8 mouse cellular contexts compared by ENCODE assay signal in the genomic region with DNA sequence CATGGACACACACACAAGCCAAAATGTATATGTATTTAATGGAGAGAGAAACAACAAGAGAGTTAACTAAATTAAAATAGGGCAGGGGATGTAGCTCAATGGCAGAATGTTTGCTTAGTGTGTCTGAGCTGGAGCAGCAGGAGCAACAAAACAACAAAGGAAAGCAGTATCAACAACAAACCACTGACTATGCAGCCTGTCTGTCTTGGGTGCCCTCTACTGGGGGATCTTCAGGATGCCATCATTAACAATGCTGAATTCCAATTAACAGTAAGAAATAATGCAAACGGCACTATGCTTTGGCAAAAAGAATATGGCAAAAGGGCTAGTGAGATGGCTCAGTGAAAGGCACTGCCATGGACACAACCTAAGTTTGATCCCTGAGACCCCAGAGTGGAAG. TPM values are rescaled to one million over a fixed set of nuclear protein-coding genes. Genes with fewer than 3 reads are reported as not detected.
DNase-seq lines count a peak whose midpoint lies in the region; ATAC-seq and TF ChIP-seq lines count a peak whose summit lies in the region.

No protein-coding gene starts in this region.

- H3K4me1 ChIP-seq in forebrain, embryonic 13.5 days, result no peaks in the 10 kb centered on the region
- H3K4me1 ChIP-seq in forebrain, embryonic 11.5 days (replicated peaks; ENCODE audit: control insufficient read depth, insufficient read depth, low read length), result no peaks in the 10 kb centered on the region
- no peaks in the 10 kb centered on the region for H3K4me1 ChIP-seq in embryonic facial prominence, embryonic 10.5 days
- no peaks in the 10 kb centered on the region for H3K4me1 ChIP-seq in midbrain, embryonic 11.5 days (ENCODE audit: control insufficient read depth, insufficient read depth, low read length)

- 0 out of 2 replicates have a peak, but pooled peaks cover 2% of the 10 kb centered on the region for H3K36me3 ChIP-seq in forebrain, embryonic 13.5 days (ENCODE audit: poor library complexity, severe bottlenecking)
- H3K36me3 ChIP-seq in forebrain, embryonic 11.5 days (ENCODE audit: control insufficient read depth, insufficient read depth, low read length), result no peaks in the 10 kb centered on the region
- peaks cover 38% of the 10 kb centered on the region for H3K36me3 ChIP-seq in embryonic facial prominence, embryonic 10.5 days (replicated peaks)
- no peaks in the 10 kb centered on the region for H3K36me3 ChIP-seq in midbrain, embryonic 11.5 days (ENCODE audit: control insufficient read depth, insufficient read depth, low read length)

- DNase-seq in forebrain, embryonic 11.5 days (ENCODE audit: low spot score), result no peak
- peak; percentile 6 for DNase-seq in urinary bladder, postnatal 25 days (ENCODE audit: low spot score)
- no peak for DNase-seq in urinary bladder, adult 18-20 months (ENCODE audit: low spot score in 2 of 2)
- peak; percentile 18 for DNase-seq in embryonic facial prominence, embryonic 10.5 days (ENCODE audit: low spot score)
- peak; percentile 45 to 58 for DNase-seq in layer of hippocampus, adult 2 months (ENCODE audit: low spot score in 2 of 2)
- DNase-seq in midbrain, embryonic 11.5 days (ENCODE audit: low spot score, missing footprints), result peak; percentile 88
- DNase-seq in gastrocnemius, adult 18-20 months (ENCODE audit: low spot score), result no peak

- peak; percentile 90 for TF ChIP-seq CTCF in layer of hippocampus, adult 2 months (conservative IDR thresholded peaks at IDR 0.05)

- no peaks in the 10 kb centered on the region for H3K9me3 ChIP-seq in forebrain, embryonic 13.5 days (replicated peaks)
- no peaks in the 10 kb centered on the region for H3K9me3 ChIP-seq in forebrain, embryonic 11.5 days (ENCODE audit: control insufficient read depth, low read length)
- no peaks in the 10 kb centered on the region for H3K9me3 ChIP-seq in embryonic facial prominence, embryonic 10.5 days
- H3K9me3 ChIP-seq in midbrain, embryonic 11.5 days (ENCODE audit: control insufficient read depth, low read length), result no peaks in the 10 kb centered on the region

- no peak overlapping the region for H3K4me2 ChIP-seq in forebrain, embryonic 13.5 days
- no peak overlapping the region for H3K4me2 ChIP-seq in forebrain, embryonic 11.5 days (ENCODE audit: low read depth, low read length, severe bottlenecking)
- H3K4me2 ChIP-seq in midbrain, embryonic 11.5 days, result no peak overlapping the region

- 14% methylated on average over 1 of the region's 1 CpGs for WGBS in forebrain, embryonic 13.5 days
- WGBS in forebrain, embryonic 11.5 days, result 68% methylated on average over 1 of the region's 1 CpGs
- 47% methylated on average over 1 of the region's 1 CpGs for WGBS in embryonic facial prominence, embryonic 10.5 days
- WGBS in midbrain, embryonic 11.5 days, result 66% methylated on average over 1 of the region's 1 CpGs

- 0 out of 2 replicates have a peak, but pooled peaks have one; percentile 62 for ATAC-seq in forebrain, embryonic 13.5 days
- no peak for ATAC-seq in forebrain, embryonic 11.5 days (replicated peaks; ENCODE audit: low FRiP score)
- ATAC-seq in midbrain, embryonic 11.5 days (ENCODE audit: low FRiP score), result no peak

- no peak overlapping the region for H3K9ac ChIP-seq in forebrain, embryonic 13.5 days
- no peak overlapping the region for H3K9ac ChIP-seq in forebrain, embryonic 11.5 days (ENCODE audit: low read length)
- H3K9ac ChIP-seq in midbrain, embryonic 11.5 days (ENCODE audit: low read length), result no peak overlapping the region

- no peak overlapping the region for H3K27ac ChIP-seq in forebrain, embryonic 13.5 days
- no peak overlapping the region for H3K27ac ChIP-seq in forebrain, embryonic 11.5 days (ENCODE audit: low read depth, low read length)
- no peak overlapping the region for H3K27ac ChIP-seq in embryonic facial prominence, embryonic 10.5 days (replicated peaks)
- no peak overlapping the region for H3K27ac ChIP-seq in layer of hippocampus, adult 2 months
- H3K27ac ChIP-seq in midbrain, embryonic 11.5 days (ENCODE audit: low read depth, low read length), result no peak overlapping the region

- H3K4me3 ChIP-seq in forebrain, embryonic 13.5 days, result no peak overlapping the region
- no peak overlapping the region for H3K4me3 ChIP-seq in forebrain, embryonic 11.5 days (ENCODE audit: low read depth, low read length)
- no peak overlapping the region for H3K4me3 ChIP-seq in embryonic facial prominence, embryonic 10.5 days
- no peak overlapping the region for H3K4me3 ChIP-seq in layer of hippocampus, adult 2 months
- H3K4me3 ChIP-seq in midbrain, embryonic 11.5 days (ENCODE audit: low read depth, low read length), result no peak overlapping the region

- H3K27me3 ChIP-seq in forebrain, embryonic 13.5 days, result no peaks in the 10 kb centered on the region
- no peaks in the 10 kb centered on the region for H3K27me3 ChIP-seq in forebrain, embryonic 11.5 days (ENCODE audit: control insufficient read depth, insufficient read depth, low read length)
- no peaks in the 10 kb centered on the region for H3K27me3 ChIP-seq in embryonic facial prominence, embryonic 10.5 days (replicated peaks; ENCODE audit: low read depth, poor library complexity, severe bottlenecking)
- no peaks in the 10 kb centered on the region for H3K27me3 ChIP-seq in midbrain, embryonic 11.5 days (ENCODE audit: control insufficient read depth, insufficient read depth, low read length)

RNA-seq across cellular contexts. Expression of a gene that starts 10.9 kb away (rescaled TPM):
- polyA plus RNA-seq in forebrain, embryonic 13.5 days (2015; fragmentation: Nextera tagmentation; extraction: Ambion mirVana), result 10.7 and 11.2 TPM in 2 replicates
- 12.8 and 14.6 TPM in 2 replicates for polyA plus RNA-seq in forebrain, embryonic 11.5 days (2014; fragmentation: Nextera tagmentation; extraction: Ambion mirVana)
- polyA plus RNA-seq in embryonic facial prominence, embryonic 10.5 days (2016; fragmentation: Nextera tagmentation; extraction: Ambion mirVana), result 11.5 and 11.9 TPM in 2 replicates
- 1 to 10 TPM; 4.0 to 4.2 TPM for total RNA-seq in layer of hippocampus, adult 2 months (2021)
- polyA plus RNA-seq in midbrain, embryonic 11.5 days (2014; fragmentation: Nextera tagmentation; extraction: Ambion mirVana), result 13.6 and 15.7 TPM in 2 replicates
- total RNA-seq in gastrocnemius, adult 18-20 months (2021), result under 1 TPM; 0.17 to 0.18 TPM

RNA-seq across cellular contexts. Expression of a gene that starts 11.0 kb away (rescaled TPM):
- 0.10 and 0.43 TPM in 2 replicates for polyA plus RNA-seq in forebrain, embryonic 13.5 days (2015; fragmentation: Nextera tagmentation; extraction: Ambion mirVana)
- 0.33 and 0.61 TPM in 2 replicates for polyA plus RNA-seq in forebrain, embryonic 11.5 days (2014; fragmentation: Nextera tagmentation; extraction: Ambion mirVana)
- polyA plus RNA-seq in embryonic facial prominence, embryonic 10.5 days (2016; fragmentation: Nextera tagmentation; extraction: Ambion mirVana), result 0.50 TPM in 1 of 2 replicates, not detected in the other
- under 1 TPM; 0.20 to 0.26 TPM for total RNA-seq in layer of hippocampus, adult 2 months (2021)
- polyA plus RNA-seq in midbrain, embryonic 11.5 days (2014; fragmentation: Nextera tagmentation; extraction: Ambion mirVana), result 0.21 and 0.30 TPM in 2 replicates
- total RNA-seq in gastrocnemius, adult 18-20 months (2021), result under 1 TPM; 0.14 TPM

RNA-seq across cellular contexts. Expression of a gene that starts 35.0 kb away (rescaled TPM):
- polyA plus RNA-seq in forebrain, embryonic 13.5 days (2015; fragmentation: Nextera tagmentation; extraction: Ambion mirVana), result 16.8 and 17.4 TPM in 2 replicates
- polyA plus RNA-seq in forebrain, embryonic 11.5 days (2014; fragmentation: Nextera tagmentation; extraction: Ambion mirVana), result 13.4 TPM in 2 replicates
- polyA plus RNA-seq in embryonic facial prominence, embryonic 10.5 days (2016; fragmentation: Nextera tagmentation; extraction: Ambion mirVana), result 2.9 and 3.2 TPM in 2 replicates
- 100 to 1,000 TPM; 249 to 267 TPM for total RNA-seq in layer of hippocampus, adult 2 months (2021)
- 12.4 and 16.5 TPM in 2 replicates for polyA plus RNA-seq in midbrain, embryonic 11.5 days (2014; fragmentation: Nextera tagmentation; extraction: Ambion mirVana)
- total RNA-seq in gastrocnemius, adult 18-20 months (2021), result under 1 TPM; 0.46 to 0.97 TPM

Comparison
In these comparisons a context has a peak if more than half of its experiments do, and no peak if none do; other contexts are left out.
1. DNase-seq: peak in urinary bladder, postnatal 25 days (single experiment), embryonic facial prominence, embryonic 10.5 days (single experiment), layer of hippocampus, adult 2 months (2 of 2) and midbrain, embryonic 11.5 days (single experiment); none in forebrain, embryonic 11.5 days (single experiment), urinary bladder, adult 18-20 months (0 of 2) and gastrocnemius, adult 18-20 months (single experiment).